Mouse (Mus musculus) left cerebral cortex, adult 11 months (tissue): Measurements from ENCODE around the gene Htr1d.

ENCODE experiments used
- DNase-seq: peaks from one replicate; pipeline ENCODE4 v3.0.0; 2022; ENCODE audit warnings: low spot score

Gene Htr1d

GRCm38 (mm10) chr4:136452286-136452685, 29.0 kb downstream of the Htr1d start:
- DNase-seq = no peak

- no peak for DNase-seq
Measured at GRCm38 (mm10) chr4:136452792-136453191, 29.5 kb downstream of the Htr1d start.

- DNase-seq = no peak
Measured at GRCm38 (mm10) chr4:136454850-136455260, 31.5 kb downstream of the Htr1d start.

GRCm38 (mm10) chr4:136456516-136457218, 33.3 kb downstream of the Htr1d start:
- DNase-seq = no peak

GRCm38 (mm10) chr4:136458276-136458675, 35.0 kb downstream of the Htr1d start:
- no peak for DNase-seq

- DNase-seq = no peak
Measured at GRCm38 (mm10) chr4:136459210-136459609, 35.9 kb downstream of the Htr1d start.

- DNase-seq = no peak
Measured at GRCm38 (mm10) chr4:136461206-136461605, 37.9 kb downstream of the Htr1d start.

- DNase-seq = no peak
Measured at GRCm38 (mm10) chr4:136461761-136462085, 38.4 kb downstream of the Htr1d start.

GRCm38 (mm10) chr4:136462086-136462838, 38.9 kb downstream of the Htr1d start, which contains the start of gene 6030445D17Rik:
Gene 6030445D17Rik, plus strand, starts transcription at chr4:136462250.
- no peak for DNase-seq

GRCm38 (mm10) chr4:136462839-136463178, 39.5 kb downstream of the Htr1d start:
- no peak for DNase-seq

GRCm38 (mm10) chr4:136463436-136463835, 40.1 kb downstream of the Htr1d start:
- DNase-seq = no peak

GRCm38 (mm10) chr4:136466226-136466625, 42.9 kb downstream of the Htr1d start:
- DNase-seq = no peak

GRCm38 (mm10) chr4:136468553-136469327, 45.4 kb downstream of the Htr1d start:
- no peak for DNase-seq

GRCm38 (mm10) chr4:136469371-136469903, 46.1 kb downstream of the Htr1d start, which contains the start of gene Luzp1:
Gene Luzp1, plus strand, starts transcription at chr4:136469761.
- peak; percentile 89 for DNase-seq

GRCm38 (mm10) chr4:136469941-136470346, 46.6 kb downstream of the Htr1d start:
- no peak for DNase-seq

- DNase-seq = no peak
Measured at GRCm38 (mm10) chr4:136470347-136471071, 47.2 kb downstream of the Htr1d start.

- DNase-seq = no peak
Measured at GRCm38 (mm10) chr4:136476692-136477091, 53.4 kb downstream of the Htr1d start.

GRCm38 (mm10) chr4:136486549-136486948, 63.2 kb downstream of the Htr1d start:
- DNase-seq = no peak
